26 mouse cellular contexts compared by ENCODE assay signal in genomic region chr5:90804574-90804973, GRCm38 (mm10). TPM values are rescaled to one million over a fixed set of nuclear protein-coding genes. Genes with fewer than 3 reads are reported as not detected.
"Had no signal": no experiment of that assay in that cellular context is flagged by ENCODE, and none has a peak within 500 bp of the region (broad histone marks: within the 10 kb centered on the region; RNA-seq: fewer than 3 reads in every experiment).

No protein-coding gene starts in this region.

- DNase-seq: liver, postnatal 0 days; lung, adult 2 months; lung, postnatal 10 days; lung, postnatal 36 days; midbrain, embryonic 14.5 days; retina, postnatal 1 day; right cerebral cortex, adult 18-20 months; right cerebral cortex, postnatal 25 days; right cerebral cortex, postnatal 4 days; spleen, adult 18-20 months; thymus, adult 18-20 months; thymus, postnatal 14 days; thymus, postnatal 36 days had no signal

- ATAC-seq: liver, postnatal 0 days; midbrain, embryonic 16.5 days had no signal

- H3K9ac ChIP-seq: liver, postnatal 0 days; lung, embryonic 15.5 days; midbrain, embryonic 12.5 days; neural tube, embryonic 13.5 days; neural tube, embryonic 15.5 days had no signal

- H3K36me3 ChIP-seq: lung, embryonic 15.5 days; midbrain, embryonic 10.5 days; midbrain, embryonic 12.5 days; neural tube, embryonic 13.5 days; neural tube, embryonic 15.5 days had no signal

- H3K4me2 ChIP-seq: lung, embryonic 15.5 days; midbrain, embryonic 12.5 days; neural tube, embryonic 13.5 days; neural tube, embryonic 15.5 days had no signal

- H3K4me1 ChIP-seq: midbrain, embryonic 10.5 days; midbrain, embryonic 12.5 days; neural tube, embryonic 13.5 days; neural tube, embryonic 15.5 days had no signal

- H3K27me3 ChIP-seq: lung, embryonic 15.5 days; megakaryocyte, embryonic 14.5 days; midbrain, embryonic 12.5 days; neural tube, embryonic 13.5 days; neural tube, embryonic 15.5 days had no signal

- H3K27ac ChIP-seq: lung, embryonic 15.5 days; macrophage; midbrain, embryonic 10.5 days; midbrain, embryonic 12.5 days; neural tube, embryonic 13.5 days; neural tube, embryonic 15.5 days had no signal

- H3K9me3 ChIP-seq: lung, embryonic 15.5 days; megakaryocyte, embryonic 14.5 days; midbrain, embryonic 10.5 days; midbrain, embryonic 12.5 days; neural tube, embryonic 13.5 days; neural tube, embryonic 15.5 days had no signal

- H3K4me3 ChIP-seq: lung, embryonic 15.5 days; megakaryocyte, embryonic 14.5 days; midbrain, embryonic 10.5 days; midbrain, embryonic 12.5 days; myocyte; neural tube, embryonic 13.5 days; neural tube, embryonic 15.5 days had no signal

RNA-seq across cellular contexts. Expression of gene Cxcl15, which starts 10.2 kb away (rescaled TPM):
- total RNA-seq: megakaryocyte progenitor cell, adult 5-6 weeks had no signal
- polyA plus RNA-seq: liver, postnatal 0 days; macrophage; midbrain, embryonic 10.5 days; midbrain, embryonic 12.5 days; midbrain, embryonic 14.5 days; midbrain, embryonic 16.5 days; myocyte; neural tube, embryonic 13.5 days; neural tube, embryonic 15.5 days had no signal

RNA-seq across cellular contexts. Expression of gene Cxcl3, which starts 18.7 kb away (rescaled TPM):
- total RNA-seq: megakaryocyte progenitor cell, adult 5-6 weeks had no signal
- polyA plus RNA-seq: liver, postnatal 0 days; midbrain, embryonic 10.5 days; midbrain, embryonic 12.5 days; midbrain, embryonic 14.5 days; midbrain, embryonic 16.5 days; myocyte; neural tube, embryonic 11.5 days; neural tube, embryonic 13.5 days; stomach, embryonic 14.5 days; stomach, embryonic 16.5 days had no signal

RNA-seq across cellular contexts. Expression of gene Pf4, which starts 32.3 kb away (rescaled TPM):
- polyA plus RNA-seq: myocyte had no signal

RNA-seq across cellular contexts. Expression of gene Ppbp, which starts 36.3 kb away (rescaled TPM):
- total RNA-seq: megakaryocyte progenitor cell, adult 5-6 weeks had no signal

RNA-seq across cellular contexts. Expression of gene Cxcl5, which starts 45.4 kb away (rescaled TPM):
- total RNA-seq: megakaryocyte progenitor cell, adult 5-6 weeks had no signal
- polyA plus RNA-seq: lung, embryonic 15.5 days; midbrain, embryonic 12.5 days; midbrain, embryonic 14.5 days; neural tube, embryonic 13.5 days had no signal
